Mouse (Mus musculus) liver, postnatal 0 days (tissue): ENCODE measurements around the gene Mxi1. TPM values are rescaled to one million over a fixed set of nuclear protein-coding genes. Genes with fewer than 3 reads are reported as not detected.

Experiments used
- ATAC-seq: fragments of 200-750 bp; cut with Nextera tagmentation; 2 replicates; pipeline ENCODE4 v1.8.0; 2017; ENCODE audit warnings: mild to moderate bottlenecking, moderate library complexity
- DNase-seq: peaks from one replicate; pipeline ENCODE4 v3.0.0-alpha.2; 2016
- H3K27ac ChIP-seq: fragments of 300-500 bp; sonication (generic); 2 replicates; pipeline ENCODE4 v1.5.1; 2014; ENCODE audit warnings: antibody characterized with exemption, moderate library complexity, mild to moderate bottlenecking, low read depth
- H3K27me3 ChIP-seq: fragments of 300-500 bp; sonication (generic); 2 replicates; pipeline ENCODE4 v1.6.1; 2014; ENCODE audit warnings: low read length, control low read depth, mixed read lengths; ENCODE audit not compliant: insufficient read depth
- H3K36me3 ChIP-seq: fragments of 300-500 bp; sonication (generic); replicated peaks from 2 replicates; pipeline ENCODE4 v1.6.1; 2014; ENCODE audit warnings: mild to moderate bottlenecking, control low read depth, low read length, moderate library complexity, mixed read lengths; ENCODE audit not compliant: insufficient read depth
- H3K4me1 ChIP-seq: fragments of 300-500 bp; sonication (generic); 2 replicates; pipeline ENCODE4 v1.6.1; 2014; ENCODE audit warnings: antibody characterized with exemption, mild to moderate bottlenecking, control low read depth; ENCODE audit not compliant: insufficient read depth
- H3K4me2 ChIP-seq: fragments of 300-500 bp; sonication (generic); 2 replicates; pipeline ENCODE4 v1.6.1; 2014; ENCODE audit warnings: low read depth, mild to moderate bottlenecking, low read length, moderate library complexity, mixed read lengths
- H3K4me3 ChIP-seq: fragments of 300-500 bp; sonication (generic); 2 replicates; pipeline ENCODE4 v1.5.1; 2014; ENCODE audit warnings: low read depth, low read length
- H3K9ac ChIP-seq: fragments of 300-500 bp; sonication (generic); replicated peaks from 2 replicates; pipeline ENCODE4 v1.6.1; 2014; ENCODE audit warnings: mild to moderate bottlenecking, moderate library complexity
- H3K9me3 ChIP-seq: fragments of 300-500 bp; sonication (generic); 2 replicates; pipeline ENCODE4 v1.6.1; 2016; ENCODE audit warnings: mild to moderate bottlenecking, control low read depth, low read length, mixed read lengths
- CTCF ChIP-seq: sonication (generic); IDR thresholded peaks from 2 replicates; pipeline ENCODE4 v1.5.1; 2016; ENCODE audit warnings: antibody characterized with exemption, low read depth
- EP300 ChIP-seq: IDR thresholded peaks from 2 replicates; pipeline ENCODE4 v1.6.1; 2016; ENCODE audit warnings: antibody characterized with exemption, low read depth, mild to moderate bottlenecking
- WGBS: fragments of 180-500 bp; shearing (Covaris S2); extraction: QIAGEN DNeasy Blood & Tissue Kit; methylation state at CpG from one replicate; pipeline ENCODE4 v1.1.7; 2014; ENCODE audit not compliant: insufficient replicate concordance; 5-methylcytosine and 5-hydroxymethylcytosine counted together
- polyA plus RNA-seq: library from polyadenylated mRNA; unstranded; fragments of >200 nt; fragmentation: Nextera tagmentation; extraction: Ambion mirVana; gene quantifications from 2 replicates; pipeline ENCODE4 v1.2.1, GENCODE M21; 2015

Gene Mxi1
- polyA plus RNA-seq, 1 experiment from 2014 or later, result 24.5 TPM

GRCm38 (mm10) chr19:53280254-53280653 lies 30.1 kb upstream of the Mxi1 start:
- Histone ChIP-seq H3K4me2 (no peak overlapping the region), H3K9me3 (no peaks in the 10 kb centered on the region), H3K4me1 (peaks cover 12% of the 10 kb centered on the region), H3K27me3 (no peaks in the 10 kb centered on the region), H3K27ac (no peak overlapping the region), H3K9ac (no peak overlapping the region), H3K36me3 (no peaks in the 10 kb centered on the region), H3K4me3 (no peak overlapping the region)
- ATAC-seq (no peak), DNase-seq (no peak)
- TF ChIP-seq EP300 (no peak), CTCF (no peak)
- WGBS, result 72% methylated on average over 8 of the region's 8 CpGs

GRCm38 (mm10) chr19:53282571-53282970 lies 27.7 kb upstream of the Mxi1 start:
- TF ChIP-seq CTCF (no peak), EP300 (no peak)
- peaks cover 5% of the 10 kb centered on the region for H3K4me1 ChIP-seq
- DNase-seq (no peak), ATAC-seq (no peak)
- 80% methylated on average over 10 of the region's 10 CpGs for WGBS
- no peak overlapping the region for H3K9ac ChIP-seq
- H3K27ac ChIP-seq, result no peak overlapping the region
- H3K4me2 ChIP-seq, result no peak overlapping the region
- no peaks in the 10 kb centered on the region for H3K27me3 ChIP-seq
- no peaks in the 10 kb centered on the region for H3K9me3 ChIP-seq
- no peak overlapping the region for H3K4me3 ChIP-seq
- no peaks in the 10 kb centered on the region for H3K36me3 ChIP-seq

- peak overlapping the region; percentile 57; the same call in 1 of the 2 replicates for H3K27ac ChIP-seq
- DNase-seq, result no peak
- no peak overlapping the region for H3K4me2 ChIP-seq
- WGBS, result 83% methylated on average over 7 of the region's 7 CpGs
- no peak overlapping the region for H3K9ac ChIP-seq
- ATAC-seq, result no peak
- TF ChIP-seq CTCF (no peak), EP300 (no peak)
- no peaks in the 10 kb centered on the region for H3K9me3 ChIP-seq
- H3K4me3 ChIP-seq, result no peak overlapping the region
- peaks cover 5% of the 10 kb centered on the region for H3K4me1 ChIP-seq
- H3K27me3 ChIP-seq, result no peaks in the 10 kb centered on the region
- no peaks in the 10 kb centered on the region for H3K36me3 ChIP-seq
Observed at GRCm38 (mm10) chr19:53283742-53284141, 26.6 kb upstream of the Mxi1 start.

GRCm38 (mm10) chr19:53284268-53285208 lies 25.8 kb upstream of the Mxi1 start:
- H3K9me3 ChIP-seq, result no peaks in the 10 kb centered on the region
- ATAC-seq (peak; percentile 69), DNase-seq (peak; percentile 51)
- peak overlapping the region; percentile 32; the same call in 1 of the 2 replicates for H3K4me2 ChIP-seq
- no peak overlapping the region for H3K4me3 ChIP-seq
- no peaks in the 10 kb centered on the region for H3K27me3 ChIP-seq
- H3K27ac ChIP-seq, result peak overlapping the region; percentile 57
- 30% methylated on average over 20 of the region's 20 CpGs for WGBS
- no peak overlapping the region for H3K9ac ChIP-seq
- TF ChIP-seq CTCF (no peak), EP300 (no peak)
- no peaks in the 10 kb centered on the region for H3K36me3 ChIP-seq
- H3K4me1 ChIP-seq, result peaks cover 5% of the 10 kb centered on the region

- H3K27ac ChIP-seq, result no peak overlapping the region
- no peak for TF ChIP-seq CTCF
- TF ChIP-seq EP300, result no peak
- ATAC-seq (no peak), DNase-seq (no peak)
- no peaks in the 10 kb centered on the region for H3K27me3 ChIP-seq
- H3K4me3 ChIP-seq, result no peak overlapping the region
- no peaks in the 10 kb centered on the region for H3K36me3 ChIP-seq
- H3K9me3 ChIP-seq, result no peaks in the 10 kb centered on the region
- WGBS, result 61% methylated on average over 23 of the region's 23 CpGs
- no peak overlapping the region for H3K9ac ChIP-seq
- H3K4me1 ChIP-seq, result peaks cover 4% of the 10 kb centered on the region; the same call in 1 of the 2 replicates
- H3K4me2 ChIP-seq, result peak overlapping the region; percentile 46
Observed at GRCm38 (mm10) chr19:53296331-53297254, 13.7 kb upstream of the Mxi1 start.
